Mouse (Mus musculus) layer of hippocampus, adult 9-10 months (tissue): ENCODE measurements at regions not wholly inside any gene's neighbourhood (a gene's known extent, or its start where the extent isn't known, plus 50 kb on each side); places are given as distances from the start of the nearest gene placed in this dataset.
"Not testable (repeated sequence)": the region's sequence is repeated elsewhere in the genome, so short reads cannot be mapped to it uniquely, and the experiment has no call there.

ENCODE experiments used
- DNase-seq: peaks from one replicate; pipeline ENCODE4 v3.0.0; 2022; ENCODE audit warnings: low spot score

DNA sequence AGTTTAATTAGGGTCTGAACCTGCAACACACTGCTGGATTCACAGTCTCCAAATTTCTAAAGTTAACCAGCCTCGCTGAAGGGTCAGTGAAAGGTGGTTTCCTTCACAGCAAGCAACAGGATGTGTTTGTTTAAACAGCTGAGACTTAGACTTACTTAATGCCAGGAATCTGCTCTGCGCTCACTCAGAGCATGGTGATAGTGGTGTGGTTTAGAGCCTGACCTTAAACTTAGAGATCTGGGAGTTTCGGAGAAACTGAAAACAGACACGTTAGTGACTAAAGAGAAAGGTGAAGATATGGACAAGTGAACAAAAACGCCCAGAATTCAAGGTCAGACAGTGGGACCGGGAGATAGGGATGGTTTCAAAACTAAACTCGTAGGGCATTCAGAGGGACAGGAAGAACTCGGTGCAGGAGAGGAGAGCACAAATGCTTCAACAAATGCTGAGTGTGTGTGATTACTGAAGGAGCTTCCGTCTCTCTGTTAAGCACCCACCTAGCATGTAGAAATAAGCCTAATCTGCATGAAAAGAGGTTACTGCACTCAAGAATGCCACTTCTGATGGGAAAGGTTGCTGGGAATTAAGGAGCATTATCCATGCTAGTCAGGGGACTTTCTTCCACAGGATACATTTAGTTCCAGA is 97.2 kb upstream of the Ifngr1 start:
- DNase-seq = no peak

DNA sequence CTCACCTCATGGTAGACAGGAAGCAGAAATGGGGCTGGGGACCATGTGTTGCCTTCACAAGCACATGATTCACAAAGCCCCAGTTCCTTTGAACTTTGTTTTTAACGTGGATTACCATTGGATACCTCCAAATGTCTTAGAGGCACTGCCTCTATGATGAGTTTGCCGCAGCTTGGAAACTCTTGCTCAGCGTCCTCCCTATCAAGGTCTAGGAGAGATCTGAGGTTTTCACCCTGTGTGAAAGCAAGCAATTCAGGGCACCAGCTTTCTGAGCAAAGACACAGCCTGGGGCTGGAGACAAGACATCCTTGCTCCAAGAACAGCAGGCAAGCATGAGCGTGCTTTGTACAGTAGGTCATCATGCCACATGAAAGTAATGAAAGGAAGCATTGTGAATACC is 93.6 kb upstream of the Ifngr1 start:
- no peak for DNase-seq

DNA sequence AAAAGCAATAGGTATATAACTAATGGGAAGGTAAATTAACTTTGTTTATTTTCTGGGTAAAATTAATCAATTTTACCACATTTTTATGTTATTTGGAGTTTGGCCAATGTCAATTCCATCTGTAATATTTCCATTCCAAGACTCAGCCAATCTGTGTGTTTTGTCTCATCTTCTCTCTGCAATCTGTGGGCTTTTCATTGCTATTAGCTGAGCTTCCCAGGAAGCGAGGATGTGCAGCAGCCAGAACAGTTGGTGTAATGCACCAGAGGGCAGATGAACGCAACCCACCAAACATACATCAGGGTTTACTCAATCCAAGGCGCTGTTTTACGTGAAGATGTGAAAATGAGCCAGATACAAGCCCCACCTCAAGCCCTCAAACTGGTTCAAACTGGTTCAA is 88.9 kb upstream of the Ifngr1 start:
- DNase-seq = no peak

DNA sequence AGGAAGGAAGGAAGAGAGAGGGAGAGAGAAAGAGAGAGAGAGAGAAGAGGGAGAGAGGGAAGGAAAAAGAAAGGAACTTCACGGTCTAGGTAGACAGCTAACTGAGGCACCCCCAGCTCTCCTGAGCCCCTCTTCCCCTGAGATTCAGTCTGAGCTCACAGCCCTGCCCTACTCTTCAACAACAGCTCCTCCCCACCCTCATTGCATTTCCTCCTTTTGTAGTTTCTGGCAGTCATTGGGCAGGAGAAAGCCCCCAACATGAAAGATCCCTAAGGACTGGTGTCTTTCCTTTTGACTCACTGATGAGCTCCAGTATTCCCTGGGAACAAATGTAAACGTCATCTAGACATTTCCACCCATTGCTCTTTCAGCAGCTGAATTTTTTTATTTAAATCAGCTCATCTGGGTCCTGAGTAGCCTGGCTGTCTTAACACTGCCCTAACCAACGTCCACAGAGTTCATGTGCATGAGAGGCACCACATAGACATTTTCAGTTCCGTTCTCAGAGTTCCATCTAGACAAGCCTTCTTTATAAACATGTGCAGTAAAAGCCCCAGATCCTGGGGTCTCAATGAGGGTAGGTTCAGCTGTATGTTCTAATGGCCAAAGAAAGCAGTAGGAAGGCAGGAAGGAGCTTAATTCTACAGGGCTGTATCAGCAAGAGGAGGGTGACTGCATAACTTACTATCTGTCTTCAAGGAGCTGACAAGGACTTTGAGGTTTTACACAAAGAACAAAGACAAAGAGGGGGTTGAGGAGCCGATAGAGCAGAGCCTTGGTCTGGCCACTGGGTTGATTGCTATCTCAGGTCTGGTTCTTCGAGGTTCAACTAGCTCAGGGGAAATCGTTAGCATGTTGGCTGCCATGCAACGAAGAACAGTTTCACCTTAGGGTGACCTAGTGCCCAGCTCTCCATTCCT is 87.6 kb upstream of the Ifngr1 start:
- DNase-seq = no peak

DNA sequence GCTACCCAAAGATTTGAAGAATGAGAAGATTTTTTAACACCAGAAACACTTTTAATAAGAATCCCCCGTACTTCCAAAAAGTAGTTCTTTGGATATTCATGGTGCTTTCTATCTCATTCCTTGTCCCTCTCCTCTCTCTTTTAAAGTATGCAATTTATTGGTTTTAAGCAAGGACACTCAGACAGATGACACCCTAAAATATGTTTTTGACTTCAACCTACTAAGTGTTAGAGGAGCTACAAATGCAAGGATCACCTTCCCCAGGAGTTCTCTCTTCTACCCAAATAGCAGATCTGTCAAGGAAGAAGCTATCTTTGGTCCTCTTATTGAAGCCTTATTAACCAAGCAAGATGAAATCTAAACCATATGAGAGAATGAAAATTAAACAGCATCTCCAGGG is 86.6 kb upstream of the Ifngr1 start:
- no peak for DNase-seq

DNA sequence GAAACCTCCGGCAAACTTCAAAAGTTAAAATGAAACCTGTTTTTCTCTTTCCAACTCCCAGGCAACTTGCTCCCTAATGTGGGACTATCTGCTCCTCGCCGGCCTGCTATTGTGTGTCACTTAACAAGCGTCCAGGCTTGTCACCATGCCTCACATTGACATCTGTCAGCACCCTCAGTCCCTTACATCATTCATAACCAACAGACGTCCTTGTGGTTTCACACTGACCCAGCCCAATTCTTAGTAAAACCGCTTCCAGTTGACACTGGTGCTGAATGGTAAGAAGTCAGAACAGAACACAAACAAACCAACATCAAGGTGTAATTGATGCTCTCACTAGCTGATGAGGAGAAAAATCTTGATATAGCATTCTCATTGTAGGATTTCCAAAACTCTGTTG is 85.8 kb upstream of the Ifngr1 start:
- DNase-seq = no peak

DNA sequence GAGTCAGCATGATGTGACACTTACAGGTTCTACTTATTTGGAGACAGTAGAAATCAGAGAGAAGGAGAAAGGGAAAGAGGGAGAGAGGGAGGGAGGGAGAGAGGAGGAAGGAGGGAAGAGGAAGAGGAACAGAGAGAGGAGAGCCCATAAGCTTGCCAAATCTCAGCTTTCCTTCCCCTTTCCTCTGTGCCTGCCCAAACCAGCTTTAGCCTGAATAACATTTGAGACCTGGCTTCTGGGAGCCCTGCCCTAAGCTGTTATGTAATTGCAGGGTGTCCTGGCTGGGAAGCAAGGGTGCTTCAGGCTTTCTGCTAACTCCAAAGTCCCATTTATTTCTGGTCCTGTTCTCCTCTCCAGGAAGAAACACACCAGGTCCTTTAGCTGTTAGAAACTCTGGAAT is 85.3 kb upstream of the Ifngr1 start:
- DNase-seq = no peak

DNA sequence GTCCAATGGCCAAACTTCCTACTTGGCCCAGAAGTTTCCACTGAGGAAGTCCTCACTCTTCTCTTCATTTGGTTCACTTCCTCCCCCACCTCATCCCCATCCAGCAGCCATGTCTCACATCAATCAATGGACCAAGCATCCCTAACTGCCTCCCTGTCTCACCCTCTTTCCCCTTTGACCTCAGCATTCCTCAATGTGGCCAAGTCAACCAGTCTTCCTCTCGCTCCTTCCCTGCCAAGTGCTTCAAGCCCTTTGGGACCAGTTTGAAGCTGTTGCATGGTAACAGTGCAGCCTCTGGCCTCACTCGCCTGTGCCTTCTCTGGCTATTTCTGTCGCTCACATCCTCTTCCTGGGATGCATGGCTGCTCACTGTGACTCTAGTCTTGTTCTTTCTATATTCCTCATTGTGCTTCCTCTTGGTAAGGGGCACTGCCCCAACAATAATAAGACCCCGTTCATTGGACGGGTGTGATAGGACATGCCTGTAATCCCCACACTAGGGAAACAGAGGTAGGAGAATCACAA is 83.5 kb upstream of the Ifngr1 start:
- DNase-seq = no peak

DNA sequence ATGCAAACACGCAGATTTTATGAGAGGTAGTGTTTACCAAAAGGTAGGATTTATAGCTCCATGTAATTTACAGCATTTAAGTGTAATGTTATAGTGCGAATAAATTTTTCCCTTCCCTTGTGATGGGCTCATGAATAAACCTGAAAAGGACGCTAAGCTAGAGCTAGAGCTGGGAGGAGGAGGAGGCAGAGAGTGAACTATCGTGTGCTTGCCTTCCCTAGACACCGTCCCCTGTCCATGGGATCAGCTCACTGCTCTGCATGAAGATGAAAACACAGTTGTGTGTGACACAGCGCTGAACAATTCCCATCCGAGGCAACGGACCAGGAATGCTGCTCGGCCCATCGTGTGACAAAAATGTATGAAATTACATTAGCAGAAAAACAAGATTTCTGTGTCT is 81.7 kb upstream of the Ifngr1 start:
- DNase-seq = no peak

DNA sequence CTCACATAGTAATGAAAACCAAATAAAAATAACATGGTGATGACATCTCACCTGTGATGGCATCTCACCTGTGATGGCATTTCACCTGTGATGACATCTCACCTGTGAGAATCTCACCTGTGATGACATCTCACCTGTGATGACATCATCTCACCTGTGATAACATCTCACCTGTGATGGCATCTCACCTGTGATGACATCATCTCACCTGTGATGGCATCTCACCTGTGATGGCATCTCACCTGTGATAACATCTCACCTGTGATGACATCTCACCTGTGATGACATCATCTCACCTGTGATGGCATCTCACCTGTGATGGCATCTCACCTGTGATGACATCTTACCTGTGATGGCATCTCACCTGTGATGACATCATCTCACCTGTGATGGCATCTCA is 77.4 kb upstream of the Ifngr1 start:
- not testable (repeated sequence) for DNase-seq

DNA sequence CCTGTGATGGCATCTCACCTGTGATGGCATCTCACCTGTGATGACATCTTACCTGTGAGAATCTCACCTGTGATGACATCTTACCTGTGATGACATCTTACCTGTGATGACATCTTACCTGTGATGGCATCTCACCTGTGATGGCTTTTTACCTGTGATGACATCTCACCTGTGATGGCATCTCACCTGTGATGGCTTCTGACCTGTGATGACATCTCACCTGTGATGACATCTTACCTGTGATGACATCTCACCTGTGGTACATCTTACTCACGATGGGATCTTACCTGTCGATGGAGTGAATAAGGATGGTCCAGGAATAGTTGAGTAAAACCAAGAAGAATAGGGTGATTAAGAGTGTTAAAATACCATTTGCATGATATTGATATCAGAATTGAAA is 76.9 kb upstream of the Ifngr1 start:
- no peak for DNase-seq

DNA sequence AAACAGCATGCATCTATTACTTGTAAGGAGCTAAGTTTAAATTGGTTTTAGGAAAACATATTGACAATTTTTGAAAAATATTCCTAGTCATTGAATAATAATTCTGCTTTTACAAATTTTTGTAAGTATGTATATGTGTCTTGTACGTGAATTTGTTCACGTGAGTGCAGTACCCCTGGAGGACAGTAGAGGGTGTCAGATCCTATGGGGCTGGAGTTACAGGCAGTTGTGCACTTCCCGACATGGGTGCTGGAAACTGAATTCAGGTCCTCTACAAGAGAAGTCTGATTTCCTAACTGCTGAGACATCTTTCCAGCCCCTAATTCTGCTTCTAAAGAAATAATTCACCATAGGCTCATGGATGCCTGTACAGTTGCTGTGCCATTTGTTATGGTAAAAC is 75.7 kb upstream of the Ifngr1 start:
- no peak for DNase-seq

DNA sequence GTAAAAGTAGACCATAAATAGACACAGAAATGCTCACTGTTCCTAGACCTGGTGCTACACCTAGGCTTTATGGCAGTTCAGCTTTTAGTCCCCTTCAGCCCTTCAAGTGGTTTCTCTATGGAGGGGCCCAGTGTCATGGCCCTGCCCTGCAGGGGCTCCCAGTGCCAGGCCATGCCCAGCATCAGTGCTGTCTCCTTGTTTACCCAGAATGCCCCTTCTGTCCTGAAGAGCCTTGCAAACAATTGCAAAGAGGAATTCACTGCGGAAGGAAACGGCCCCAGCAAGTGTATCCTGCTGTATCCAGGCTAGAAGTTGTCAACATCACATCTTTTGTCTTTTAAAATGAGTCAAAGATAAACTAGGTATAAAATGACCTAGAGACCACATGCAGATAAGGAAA is 74.7 kb upstream of the Ifngr1 start:
- no peak for DNase-seq

DNA sequence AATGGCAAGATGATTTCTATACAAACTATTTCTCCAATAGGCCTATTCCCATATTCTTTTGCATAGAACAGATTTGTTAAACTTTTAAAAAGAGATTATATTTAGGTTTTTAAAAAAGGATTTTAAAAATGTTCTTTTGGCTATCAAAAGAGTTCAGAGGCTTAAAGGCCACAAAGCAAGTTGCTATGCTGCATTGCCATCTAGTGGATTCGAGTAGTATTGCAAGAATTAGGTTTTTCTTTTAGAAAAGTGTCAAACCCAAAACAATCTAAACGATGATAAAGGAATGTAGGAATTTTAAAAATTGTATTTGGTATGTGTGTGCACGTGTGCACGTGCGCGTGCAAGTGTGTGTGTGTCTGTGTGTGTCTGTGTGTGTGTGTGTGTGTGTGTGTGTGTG is 73.0 kb upstream of the Ifngr1 start:
- no peak for DNase-seq

DNA sequence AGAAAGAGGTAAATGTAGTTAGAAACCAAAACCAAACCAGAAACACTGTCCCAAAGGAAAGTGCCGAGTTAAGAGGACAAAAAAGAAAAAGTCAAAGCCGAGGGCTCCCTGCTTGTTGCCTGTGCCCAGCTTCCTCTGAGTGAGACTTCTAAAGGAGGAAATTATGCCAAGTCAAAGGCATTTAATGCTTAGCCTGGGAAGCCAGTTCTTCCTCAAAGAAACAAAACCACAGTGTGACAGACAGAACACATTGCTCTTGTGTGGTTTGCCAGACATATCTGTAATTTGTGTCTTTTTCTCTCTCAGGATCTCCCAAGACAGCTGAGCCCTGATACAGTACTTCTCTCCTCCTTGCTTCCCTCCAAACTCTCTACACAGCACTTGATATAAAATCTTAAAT is 69.6 kb upstream of the Ifngr1 start:
- DNase-seq = no peak

DNA sequence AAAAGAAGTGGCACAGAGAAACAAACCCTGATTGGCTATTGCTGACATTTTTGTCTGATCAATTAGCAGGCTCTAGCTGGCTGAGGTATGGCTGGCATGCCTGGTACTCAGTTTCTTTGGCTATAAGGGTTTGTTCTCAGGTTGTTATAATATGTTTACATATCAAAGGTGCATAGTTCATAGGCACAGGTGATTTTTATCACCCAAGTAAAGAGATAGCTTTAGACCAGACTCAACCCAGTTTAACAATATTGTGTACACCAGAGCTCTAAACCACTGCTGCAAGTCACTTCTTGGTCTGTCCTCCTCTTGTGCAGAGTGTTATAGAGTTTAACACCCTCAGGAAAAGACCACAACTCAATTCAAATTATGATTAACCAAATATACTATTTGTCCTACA is 65.8 kb upstream of the Ifngr1 start:
- no peak for DNase-seq

DNA sequence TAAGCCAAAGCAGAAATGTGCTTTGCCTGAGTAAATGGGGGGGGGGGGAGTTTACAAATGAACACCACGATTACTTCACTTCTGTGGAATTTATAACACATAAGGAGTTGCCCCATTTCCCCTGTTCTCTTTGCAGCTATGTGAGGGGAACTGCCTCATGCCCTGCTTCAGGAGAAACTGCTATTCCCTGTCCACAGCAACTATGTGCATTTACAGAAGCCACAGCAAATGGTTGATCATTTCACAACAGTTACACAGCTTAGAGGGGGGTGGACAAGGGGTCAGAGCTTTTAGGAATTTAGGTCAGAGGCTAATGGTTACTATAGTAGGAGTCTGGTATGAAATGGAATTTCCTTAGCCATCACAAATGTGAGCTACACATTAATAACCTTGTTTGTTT is 65.4 kb upstream of the Ifngr1 start:
- no peak for DNase-seq

DNA sequence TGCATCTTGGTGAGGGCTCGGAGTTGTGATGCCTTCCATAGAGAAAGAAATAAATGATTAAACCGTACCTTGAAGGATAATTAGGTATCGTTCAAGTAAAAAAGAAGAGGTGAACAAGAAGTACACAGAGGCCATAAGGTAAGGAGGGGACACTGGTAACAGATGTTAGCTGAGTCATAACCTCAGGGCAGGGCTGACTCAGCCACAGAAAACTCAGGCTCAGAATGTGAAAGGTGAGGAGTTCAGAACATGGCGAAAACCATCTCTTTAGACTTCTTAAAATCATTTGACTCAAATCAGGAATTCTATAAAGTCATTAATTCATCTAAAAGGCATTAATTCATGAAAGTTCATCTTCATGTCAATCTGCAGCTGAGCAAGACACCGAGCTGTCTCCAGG is 62.1 kb upstream of the Ifngr1 start:
- DNase-seq = no peak

DNA sequence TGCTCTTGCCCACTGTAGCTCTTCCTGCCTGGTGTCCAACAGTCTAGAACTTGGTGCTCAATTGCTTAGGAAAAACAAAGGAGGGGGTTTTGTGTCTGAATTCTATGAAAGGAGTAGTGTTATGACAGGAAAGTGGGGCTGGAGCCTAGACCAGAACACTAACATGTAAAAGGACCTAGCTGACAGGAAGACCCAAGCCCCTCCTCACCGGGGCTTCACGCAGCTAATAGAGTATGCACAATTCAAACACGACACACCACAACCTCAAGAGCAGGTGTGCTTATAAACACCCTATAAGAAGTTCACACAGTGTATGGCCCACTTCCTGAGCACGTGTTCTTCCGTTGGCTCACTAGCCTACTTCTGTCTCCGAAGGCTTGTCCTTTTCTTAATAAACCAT is 61.7 kb upstream of the Ifngr1 start:
- DNase-seq = no peak

DNA sequence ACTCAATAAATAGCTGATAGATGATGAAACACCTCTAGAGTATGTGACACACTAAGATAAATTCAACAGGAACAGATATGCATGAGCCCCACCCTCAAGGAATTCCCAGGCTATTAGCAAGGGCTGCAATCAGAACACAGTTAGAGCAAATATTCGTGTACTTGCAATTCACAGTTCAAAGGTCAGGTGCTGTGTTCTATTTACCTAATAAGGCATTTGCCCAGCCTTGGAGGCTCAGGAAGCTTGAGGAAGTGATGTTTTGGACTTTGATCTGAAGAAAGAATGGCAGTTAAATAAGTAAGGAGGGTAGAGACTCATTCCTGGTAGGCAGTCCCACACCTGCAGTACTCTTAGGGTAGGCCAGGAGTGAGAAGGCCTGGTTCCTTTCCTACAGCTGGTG is 60.3 kb upstream of the Ifngr1 start:
- no peak for DNase-seq

DNA sequence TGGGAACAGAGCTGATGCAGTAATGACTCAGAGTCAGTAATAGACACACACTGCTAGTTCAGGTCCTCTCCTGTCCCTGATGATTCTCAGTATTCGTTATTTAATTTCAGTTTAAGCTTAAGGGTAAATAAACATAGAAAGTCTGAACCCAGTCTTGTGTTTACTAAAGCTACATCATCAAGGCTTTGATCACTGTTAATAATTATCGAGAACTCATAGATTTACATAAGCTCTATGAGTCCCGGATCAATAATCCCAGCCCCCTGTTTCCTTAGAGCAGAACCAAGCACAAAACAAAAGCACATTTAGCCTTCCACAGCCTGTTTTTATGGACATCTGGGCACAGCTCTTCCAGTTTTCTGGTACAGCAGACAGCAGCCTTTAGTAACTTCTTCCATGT is 59.0 kb upstream of the Ifngr1 start:
- no peak for DNase-seq

DNA sequence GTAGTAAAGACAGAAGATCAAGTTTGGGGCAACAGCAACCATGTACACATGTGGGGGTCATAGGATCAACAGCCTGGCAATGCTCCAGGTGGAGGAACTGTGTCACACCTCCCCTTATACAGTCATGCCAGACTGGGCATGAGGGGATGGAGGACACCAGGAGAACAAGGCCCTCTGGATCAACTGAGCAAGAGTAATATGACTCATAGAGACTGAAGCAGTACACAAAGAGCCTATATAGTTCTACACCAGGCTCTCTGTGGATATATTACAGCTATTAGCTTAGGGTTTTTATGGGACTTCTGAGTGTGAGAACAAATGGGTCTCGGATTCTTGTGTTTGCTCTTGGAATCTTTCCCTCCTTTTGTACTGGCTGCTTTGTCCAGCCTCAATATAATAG is 57.9 kb upstream of the Ifngr1 start:
- no peak for DNase-seq
